ENCODE assay signal across 9 mouse cellular contexts in genomic region chr1:133397483-133398237, GRCm38 (mm10). TPM values are rescaled to one million over a fixed set of nuclear protein-coding genes. Genes with fewer than 3 reads are reported as not detected.
DNase-seq lines count a peak whose midpoint lies in the region; ATAC-seq and TF ChIP-seq lines count a peak whose summit lies in the region.
"Had no signal": no experiment of that assay in that cellular context is flagged by ENCODE, and none has a peak within 500 bp of the region (broad histone marks: within the 10 kb centered on the region; RNA-seq: fewer than 3 reads in every experiment).

No protein-coding gene starts in this region.

- H3K4me1 ChIP-seq in thymus, adult 2 months (replicated peaks; ENCODE audit: control insufficient read depth, insufficient read depth, low read length) = peaks cover 28% of the 10 kb centered on the region
- H3K4me1 ChIP-seq in heart, embryonic 13.5 days = peaks cover 29% of the 10 kb centered on the region
- H3K4me1 ChIP-seq in neural tube, embryonic 11.5 days (ENCODE audit: control insufficient read depth, insufficient read depth, low read length) = peaks cover 15% of the 10 kb centered on the region

- 51% methylated on average over 17 of the region's 17 CpGs for WGBS in thymus, adult 2 months
- 25% methylated on average over 17 of the region's 17 CpGs for WGBS in heart, embryonic 13.5 days
- 5% methylated on average over 17 of the region's 17 CpGs for WGBS in neural tube, embryonic 11.5 days

- H3K27ac ChIP-seq in thymus, adult 2 months (ENCODE audit: control insufficient read depth, insufficient read depth, low read length) = no peak overlapping the region
- H3K27ac ChIP-seq in heart, embryonic 13.5 days (replicated peaks) = peak overlapping the region; percentile 86
- peak overlapping the region; percentile 94 for H3K27ac ChIP-seq in neural tube, embryonic 11.5 days (ENCODE audit: low read depth, low read length)

- no peak; the same call in 1 of the 2 replicates for ATAC-seq in heart, embryonic 13.5 days (ENCODE audit: extremely low read depth, insufficient number of reproducible peaks, low FRiP score, low TSS enrichment)
- ATAC-seq in neural tube, embryonic 11.5 days (ENCODE audit: insufficient read depth, low FRiP score, low TSS enrichment) = peak; percentile 85

- H3K4me2 ChIP-seq in heart, embryonic 13.5 days = peak overlapping the region; percentile 24; the same call in 1 of the 2 replicates
- peak overlapping the region; percentile 27; the same call in 1 of the 2 replicates for H3K4me2 ChIP-seq in neural tube, embryonic 11.5 days (ENCODE audit: low read depth)

- H3K9me3 ChIP-seq in heart, embryonic 13.5 days = no peaks in the 10 kb centered on the region
- H3K9me3 ChIP-seq in neural tube, embryonic 11.5 days (ENCODE audit: control insufficient read depth, low read length) = no peaks in the 10 kb centered on the region

- intact Hi-C loops in gastrocnemius, postnatal 14 days (cut with DNase I; ENCODE audit: low total_unique reads) = no loop called here

- no peaks in the 10 kb centered on the region for H3K27me3 ChIP-seq in thymus, adult 2 months (ENCODE audit: control insufficient read depth, insufficient read depth, low read length)
- no peaks in the 10 kb centered on the region for H3K27me3 ChIP-seq in heart, embryonic 13.5 days (replicated peaks)
- no peaks in the 10 kb centered on the region for H3K27me3 ChIP-seq in neural tube, embryonic 11.5 days (ENCODE audit: control insufficient read depth, insufficient read depth, low read length)

- TF ChIP-seq CTCF in thymus, adult 2 months (IDR thresholded peaks at IDR 0.05; ENCODE audit: borderline replicate concordance, control insufficient read depth, extremely low read depth, insufficient read depth, low read length, poor library complexity) = no peak

- H3K36me3 ChIP-seq in thymus, adult 2 months (ENCODE audit: control insufficient read depth, insufficient read depth, low read length) = no peaks in the 10 kb centered on the region
- peaks cover 4% of the 10 kb centered on the region for H3K36me3 ChIP-seq in heart, embryonic 13.5 days
- H3K36me3 ChIP-seq in neural tube, embryonic 11.5 days (ENCODE audit: control insufficient read depth, insufficient read depth, low read length) = no peaks in the 10 kb centered on the region

- H3K9ac ChIP-seq in heart, embryonic 13.5 days = peak overlapping the region; percentile 21; the same call in 1 of the 2 replicates
- peak overlapping the region; percentile 61 for H3K9ac ChIP-seq in neural tube, embryonic 11.5 days (ENCODE audit: low read length)

- peak; percentile 38 for DNase-seq in thymus, postnatal 4 days
- DNase-seq in thymus, adult 2 months = no peak
- peak; percentile 63 for DNase-seq in kidney, postnatal 14 days
- peak; percentile 70 for DNase-seq in neural tube, embryonic 11.5 days (ENCODE audit: low spot score)
- no peak for DNase-seq in B cell, adult 2 months
- no peak for DNase-seq in gastrocnemius, postnatal 14 days
- no peak for DNase-seq in right cerebral cortex, postnatal 25 days

- no peak overlapping the region for H3K4me3 ChIP-seq in thymus, adult 2 months (ENCODE audit: control insufficient read depth, insufficient read depth, low read length)
- no peak overlapping the region for H3K4me3 ChIP-seq in heart, embryonic 13.5 days
- no peak overlapping the region for H3K4me3 ChIP-seq in neural tube, embryonic 11.5 days (ENCODE audit: low read depth, low read length)

- no peak for TF ChIP-seq POLR2A in thymus, adult 2 months (IDR thresholded peaks at IDR 0.05; ENCODE audit: control insufficient read depth, extremely low read depth, insufficient read depth, low read length, poor library complexity)

RNA-seq across cellular contexts. Expression of gene Sox13, which starts 26.5 kb away (rescaled TPM):
- 17.2 and 22.1 TPM in 2 replicates for polyA plus RNA-seq in thymus, adult 2 months (2012; rRNA removed)
- 4.3 and 4.9 TPM in 2 replicates for polyA plus RNA-seq in heart, embryonic 13.5 days (2015; fragmentation: Nextera tagmentation; extraction: Ambion mirVana)
- 10.2 and 12.3 TPM in 2 replicates for polyA plus RNA-seq in neural tube, embryonic 11.5 days (2014; fragmentation: Nextera tagmentation; extraction: Ambion mirVana)
- total RNA-seq in gastrocnemius, postnatal 14 days (2021) = 10 to 100 TPM in 1 of 2 experiments, 1 to 10 TPM in 1; 9.7 to 10.9 TPM

RNA-seq across cellular contexts. Expression of gene Etnk2, which starts 34.3 kb away (rescaled TPM):
- 0.18 and 0.80 TPM in 2 replicates for polyA plus RNA-seq in thymus, adult 2 months (2012; rRNA removed)
- polyA plus RNA-seq in heart, embryonic 13.5 days (2015; fragmentation: Nextera tagmentation; extraction: Ambion mirVana) = 1.5 and 1.6 TPM in 2 replicates
- 1.9 and 3.0 TPM in 2 replicates for polyA plus RNA-seq in neural tube, embryonic 11.5 days (2014; fragmentation: Nextera tagmentation; extraction: Ambion mirVana)
- total RNA-seq in gastrocnemius, postnatal 14 days (2021) = under 1 TPM; 0.13 to 0.23 TPM

RNA-seq across cellular contexts. Expression of gene Ren1, which starts 47.4 kb away (rescaled TPM):
- polyA plus RNA-seq in thymus, adult 2 months (2012; rRNA removed) = 0.22 and 0.65 TPM in 2 replicates
- polyA plus RNA-seq in heart, embryonic 13.5 days (2015; fragmentation: Nextera tagmentation; extraction: Ambion mirVana) = 0.39 TPM in 1 of 2 replicates, not detected in the other
- not detected in 2 replicates for polyA plus RNA-seq in neural tube, embryonic 11.5 days (2014; fragmentation: Nextera tagmentation; extraction: Ambion mirVana)
- total RNA-seq in gastrocnemius, postnatal 14 days (2021) = not detected
- total RNA-seq: left cerebral cortex, postnatal 10 days had no signal

Comparison
In these comparisons a context has a peak if more than half of its experiments do, and no peak if none do; other contexts are left out.
1. DNase-seq: peak in thymus, postnatal 4 days (single experiment), kidney, postnatal 14 days (single experiment) and neural tube, embryonic 11.5 days (single experiment); none in thymus, adult 2 months (single experiment), B cell, adult 2 months (0 of 2), gastrocnemius, postnatal 14 days (single experiment) and right cerebral cortex, postnatal 25 days (single experiment).